Mouse (Mus musculus): ENCODE measurements around the gene Kalrn.

Gene Kalrn

DNA sequence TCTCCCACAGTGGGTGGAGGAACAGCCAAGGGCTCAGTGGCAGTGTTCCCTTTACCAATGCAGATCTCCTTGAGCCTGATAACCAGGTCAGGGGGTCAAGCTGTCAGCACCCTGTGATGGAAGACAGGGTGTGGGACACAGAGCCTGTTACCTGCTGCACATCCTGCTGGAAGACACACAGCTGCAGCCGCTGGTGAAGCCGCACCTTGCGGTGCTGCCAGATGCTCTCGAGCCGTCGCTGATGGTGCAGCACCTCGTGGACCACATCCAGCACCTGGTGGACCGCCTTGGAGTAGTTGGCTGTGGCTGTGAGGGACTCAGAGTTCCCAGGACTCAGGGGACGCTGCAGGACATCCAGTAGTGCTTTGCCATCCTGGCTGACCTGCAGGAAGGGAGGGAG lies 265.9 kb downstream of the Kalrn start:
- DNase-seq, result no peak

DNA sequence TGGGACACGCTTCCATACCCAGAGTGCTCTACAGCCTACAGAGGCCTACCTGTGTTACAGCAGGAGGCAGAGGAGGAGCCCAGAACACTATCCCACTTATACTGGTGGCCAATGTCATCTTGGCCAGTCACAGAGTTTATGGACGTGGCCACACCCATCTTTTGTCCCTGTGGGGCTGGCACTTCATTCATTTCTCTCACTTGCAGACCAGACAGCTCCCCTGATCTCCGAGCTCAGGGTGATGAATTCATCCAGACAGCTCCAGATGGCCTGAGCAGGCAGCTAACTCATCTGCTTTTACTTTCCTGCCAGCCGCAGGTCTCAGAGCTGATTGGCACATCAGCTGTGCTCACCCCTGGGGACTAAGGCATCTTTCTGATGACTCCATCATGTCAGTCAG lies 267.7 kb downstream of the Kalrn start:
- no peak for DNase-seq

DNA sequence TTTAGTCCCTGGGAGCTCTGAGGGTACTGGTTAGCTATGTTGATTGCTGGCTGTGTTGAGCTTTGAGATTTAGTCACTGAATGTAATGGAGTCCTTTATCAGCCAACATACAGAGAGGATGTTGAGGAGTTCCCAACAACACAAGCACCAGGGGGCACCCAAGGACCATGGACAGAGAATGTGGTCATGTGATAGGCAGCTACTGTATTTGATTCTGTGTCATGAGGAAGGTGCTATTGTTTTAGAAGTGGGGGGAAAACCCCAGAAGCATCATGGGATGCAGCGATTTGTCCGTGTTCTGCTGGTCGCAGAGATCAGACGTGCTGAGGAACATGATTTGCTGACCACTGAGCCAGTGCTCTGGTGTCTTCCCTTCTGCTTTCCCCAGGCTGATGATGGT lies 269.5 kb downstream of the Kalrn start:
- DNase-seq, result peak; percentile 63

DNA sequence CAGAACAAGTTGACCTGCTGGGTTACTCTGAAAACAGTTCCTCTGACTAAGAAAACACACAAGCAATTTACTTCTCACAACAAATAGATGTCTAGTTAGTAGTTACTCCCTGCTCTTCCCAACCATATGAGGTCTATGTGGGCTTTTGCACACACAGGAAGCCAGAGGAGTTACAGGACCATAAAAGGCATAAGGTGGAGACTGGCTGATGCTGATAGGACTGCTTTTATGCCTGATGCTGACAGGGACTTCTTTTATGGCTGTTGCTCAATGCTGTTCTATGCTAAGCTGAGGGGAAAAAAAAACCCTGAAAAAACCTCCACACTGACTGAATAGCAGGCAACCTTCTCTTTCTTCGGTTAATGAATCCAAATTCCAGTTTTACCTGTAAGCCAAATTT lies 270.8 kb downstream of the Kalrn start:
- no peak for DNase-seq

DNA sequence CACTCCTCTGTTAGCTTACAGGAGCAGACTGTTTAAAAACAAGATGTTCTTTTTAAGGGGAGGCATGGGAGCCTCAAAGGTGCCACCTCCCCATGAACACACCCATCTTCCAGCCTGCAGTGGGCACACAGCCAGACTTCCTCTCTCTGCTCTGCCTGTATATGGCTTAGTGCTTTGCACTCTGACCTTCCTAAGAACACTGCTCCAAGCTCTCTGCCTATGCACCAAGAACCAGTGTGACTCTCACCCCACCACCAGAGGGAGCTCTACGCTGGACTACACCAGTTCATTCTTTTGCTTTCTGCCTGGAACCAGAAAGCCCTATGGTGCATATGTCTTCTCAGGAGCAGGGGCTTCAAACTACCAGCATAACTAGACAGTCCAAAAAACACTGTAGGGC lies 271.3 kb downstream of the Kalrn start:
- no peak for DNase-seq

DNA sequence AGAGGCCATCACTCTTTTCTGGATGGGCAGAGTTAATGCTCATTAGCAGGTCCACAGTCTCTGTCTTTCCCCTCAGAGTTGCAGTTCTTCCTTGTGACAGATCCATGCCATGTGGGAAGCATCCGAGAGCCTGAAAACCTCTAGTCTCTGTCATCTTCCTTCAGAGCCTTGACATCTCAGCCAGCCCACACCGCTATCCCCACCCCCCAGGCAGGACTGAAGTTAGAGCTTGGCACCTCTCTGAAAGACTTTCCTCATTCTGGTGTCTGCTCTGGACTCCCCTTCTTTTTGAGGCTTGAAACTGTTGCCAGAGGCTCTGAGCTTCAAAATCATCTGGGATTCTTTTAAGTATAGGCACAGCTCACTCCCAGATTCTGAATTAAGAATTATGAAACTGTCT lies 274.1 kb downstream of the Kalrn start:
- no peak for DNase-seq

DNA sequence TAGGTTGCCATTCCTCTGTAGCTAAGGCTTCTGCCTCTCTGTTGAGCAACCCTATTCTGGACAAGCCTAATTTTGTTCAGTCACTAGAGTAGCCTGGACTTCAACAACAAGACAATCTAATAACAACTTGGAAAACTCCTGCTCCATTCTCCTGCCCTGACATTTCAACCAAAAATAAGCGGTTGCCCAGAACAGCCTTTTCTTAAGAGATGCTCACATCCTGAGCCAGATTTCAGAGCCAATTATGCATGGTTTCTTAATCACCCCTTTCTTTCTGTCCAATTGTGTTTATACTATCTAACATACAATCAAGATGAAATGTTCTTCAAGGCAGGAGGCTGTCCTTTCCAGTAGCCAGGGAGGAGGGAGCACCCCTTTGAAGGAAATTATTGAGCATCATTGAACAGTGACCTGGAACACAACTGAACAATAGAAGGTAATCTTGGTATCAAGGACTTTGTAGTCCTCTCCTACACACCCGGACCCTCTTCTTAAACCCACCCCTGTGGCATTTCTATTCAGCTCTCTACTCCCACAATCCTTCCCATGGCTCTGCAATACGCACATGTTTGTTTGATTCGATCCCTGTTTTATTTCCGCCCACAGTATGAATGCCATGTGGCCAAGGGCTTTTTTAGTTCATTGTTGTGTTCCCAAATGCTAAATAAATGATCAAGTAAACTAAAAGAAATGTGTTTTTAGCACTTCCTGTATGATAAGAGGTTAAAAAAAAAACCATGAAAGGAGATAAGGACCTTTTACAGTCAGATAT lies 275.2 kb downstream of the Kalrn start:
- no peak for DNase-seq

DNA sequence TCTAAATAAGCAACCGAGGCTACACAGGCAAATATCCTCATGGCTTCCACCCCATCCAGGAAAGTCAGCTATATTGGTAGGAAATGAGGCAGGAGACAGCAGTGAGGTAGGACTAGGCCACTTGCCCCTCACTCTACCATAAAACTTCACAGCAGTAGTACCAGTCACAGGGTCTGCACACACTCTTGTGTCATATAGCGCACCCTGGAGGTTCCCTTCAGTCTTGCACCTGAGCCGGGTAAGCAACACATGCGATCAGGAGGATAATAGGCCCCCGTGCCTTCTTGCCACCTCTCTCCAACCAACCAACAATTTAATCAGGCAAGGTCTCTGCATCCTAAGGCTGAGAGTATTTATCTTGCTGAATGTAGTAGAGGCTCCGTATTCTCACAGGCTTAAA lies 278.8 kb downstream of the Kalrn start:
- DNase-seq, result no peak

DNA sequence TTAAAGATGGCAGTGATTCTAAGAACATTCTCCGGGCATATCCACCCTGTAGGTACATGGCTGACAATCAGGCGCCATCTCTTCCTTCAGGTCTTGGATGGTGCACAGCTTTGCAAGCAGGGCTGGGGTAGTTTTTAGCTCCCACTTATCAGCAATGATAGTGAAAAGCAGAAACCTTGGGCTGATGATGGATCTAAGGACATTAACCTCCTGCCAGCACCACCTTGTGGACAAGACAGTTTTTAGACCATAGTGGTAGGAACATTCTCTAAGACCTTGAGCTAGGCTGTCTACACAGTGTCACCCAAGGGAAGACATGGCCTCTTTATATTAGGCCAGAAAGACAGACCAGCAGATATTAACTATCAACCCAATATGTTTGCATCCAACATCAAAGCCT lies 279.7 kb downstream of the Kalrn start:
- DNase-seq, result no peak

DNA sequence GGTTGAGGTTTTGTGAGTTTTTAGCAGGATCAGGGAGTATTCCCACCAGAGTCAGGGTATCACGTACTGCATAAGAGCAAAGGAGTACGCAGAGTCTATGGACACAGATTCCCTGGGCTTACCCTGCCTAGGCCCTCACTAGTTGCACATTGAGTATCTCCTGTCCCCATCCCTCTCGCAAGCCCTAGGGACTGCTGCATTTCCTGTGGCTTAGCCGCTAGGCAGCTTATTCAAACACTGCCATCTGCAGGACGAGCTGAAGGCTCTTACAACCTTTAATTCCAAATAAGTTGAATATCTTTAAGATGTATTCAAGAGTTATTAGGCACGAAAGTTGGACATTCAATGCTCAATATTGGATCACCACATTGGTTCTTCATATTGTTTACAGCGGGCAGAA lies 283.7 kb downstream of the Kalrn start:
- DNase-seq, result no peak

DNA sequence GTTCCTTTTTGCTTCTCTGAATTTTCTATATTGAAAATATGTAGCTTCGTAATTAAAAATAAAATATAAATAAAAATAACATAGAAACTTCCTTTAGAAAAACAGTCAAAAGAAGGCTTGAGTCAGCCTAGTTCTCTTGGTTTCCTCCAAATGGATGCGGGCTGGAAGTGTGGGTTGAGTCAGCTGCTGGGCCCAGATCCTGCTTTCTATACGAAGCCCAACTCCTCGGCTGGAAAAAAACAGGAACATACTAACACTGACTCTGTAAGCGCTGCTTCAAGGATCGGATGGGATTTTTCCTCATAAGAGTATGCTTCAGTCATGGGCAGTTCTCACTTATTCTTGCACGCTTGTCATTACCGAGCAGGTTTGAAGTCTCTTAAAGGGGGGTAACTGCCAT lies 291.3 kb downstream of the Kalrn start:
- no peak for DNase-seq

DNA sequence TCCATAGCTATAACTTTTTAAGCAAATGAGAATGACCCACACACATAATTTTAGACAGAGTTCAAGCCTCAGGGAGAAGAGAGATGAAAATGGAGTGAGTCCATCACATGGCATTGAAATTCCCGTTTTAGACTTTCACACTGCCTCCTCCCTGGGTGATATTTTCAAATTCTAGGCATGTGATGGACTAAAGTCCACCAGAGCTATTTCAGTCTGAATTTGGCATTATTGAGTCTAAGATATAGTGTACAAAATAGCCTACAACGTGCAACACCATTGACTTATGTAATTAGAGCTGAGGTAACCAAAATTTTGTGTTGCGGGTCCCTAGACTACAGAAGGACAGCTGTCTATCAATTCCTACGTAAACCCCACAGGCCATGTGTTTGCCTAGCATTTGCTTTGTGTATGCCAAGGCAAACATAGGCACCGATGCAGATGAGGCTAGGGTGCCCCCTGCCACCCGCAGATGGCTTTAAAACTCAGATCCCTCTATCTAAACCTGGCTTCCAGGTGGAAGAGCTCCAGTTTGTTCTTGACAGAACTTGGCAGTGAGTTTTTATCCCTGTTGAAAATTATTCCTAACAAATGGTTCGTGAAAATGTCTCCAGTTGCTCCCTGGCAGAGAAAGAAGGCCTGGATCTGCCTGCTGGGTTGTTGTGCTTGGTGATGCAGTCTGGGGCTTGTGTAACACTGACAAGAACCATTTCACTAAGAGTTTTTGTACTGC lies 293.5 kb downstream of the Kalrn start:
- DNase-seq, result no peak

DNA sequence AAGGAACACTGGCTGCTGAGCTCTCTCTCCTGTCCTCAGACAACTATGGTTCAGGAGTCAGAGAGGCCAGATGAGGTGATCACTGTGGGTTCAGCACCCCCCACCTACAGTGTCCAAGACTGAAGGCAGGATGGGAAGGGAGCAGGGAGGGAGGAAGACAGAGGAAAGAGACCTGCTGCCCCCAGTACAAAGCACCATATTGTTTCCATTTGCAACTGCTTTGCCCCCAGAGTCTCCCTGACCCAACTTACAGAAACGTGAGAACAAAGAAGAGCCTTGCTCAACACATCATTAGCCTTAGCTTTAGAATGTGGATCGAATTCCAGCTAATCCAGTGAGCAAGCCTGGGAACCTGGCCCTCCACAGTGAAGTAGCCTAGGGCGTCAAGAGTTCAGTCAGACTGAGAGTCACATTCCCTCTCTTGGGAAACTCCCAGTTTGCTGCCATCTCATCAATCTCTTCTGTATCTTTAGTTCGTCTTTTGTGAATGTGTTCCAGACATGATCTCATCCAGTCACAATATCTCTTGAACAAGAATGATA lies 295.0 kb downstream of the Kalrn start:
- no peak for DNase-seq

DNA sequence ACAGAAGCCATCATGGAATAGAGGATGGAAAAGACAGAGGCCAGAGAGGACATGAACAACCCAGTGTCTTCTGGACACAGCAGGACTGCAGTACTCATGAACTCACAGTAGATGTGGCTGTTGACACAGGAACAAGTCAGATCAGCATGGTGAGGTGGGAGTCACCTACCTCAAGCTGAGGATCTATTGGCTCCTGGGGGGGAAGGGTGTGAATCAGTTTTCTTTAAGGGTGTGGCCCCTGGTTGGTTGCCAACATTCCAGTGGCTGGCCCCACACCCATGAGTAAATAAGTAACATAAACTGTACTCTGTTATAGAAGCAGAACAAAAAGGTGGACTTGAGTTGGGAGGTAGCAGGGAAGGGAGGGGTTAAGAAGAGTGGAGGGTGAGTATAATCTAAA lies 298.7 kb downstream of the Kalrn start:
- no peak for DNase-seq

DNA sequence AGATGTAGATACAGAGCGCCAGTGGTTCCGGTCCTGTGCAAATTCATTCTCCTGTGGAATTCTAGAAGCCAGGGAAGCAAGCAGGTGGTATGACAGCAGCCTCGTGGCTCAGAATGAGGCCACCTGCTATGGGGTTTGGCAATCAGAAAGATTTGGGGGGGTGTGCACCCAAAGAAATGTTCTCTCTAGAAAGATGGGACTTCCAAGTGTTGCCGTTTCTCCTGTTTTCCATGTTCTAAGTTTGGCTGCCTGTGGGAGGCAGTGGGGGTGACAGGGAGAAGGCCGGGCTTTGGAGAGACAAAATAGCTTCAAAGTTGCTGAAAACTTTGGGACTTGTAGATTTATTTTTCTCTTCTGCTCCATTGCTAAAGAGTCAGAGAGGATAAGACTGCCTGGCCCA lies 301.9 kb downstream of the Kalrn start:
- DNase-seq, result no peak

DNA sequence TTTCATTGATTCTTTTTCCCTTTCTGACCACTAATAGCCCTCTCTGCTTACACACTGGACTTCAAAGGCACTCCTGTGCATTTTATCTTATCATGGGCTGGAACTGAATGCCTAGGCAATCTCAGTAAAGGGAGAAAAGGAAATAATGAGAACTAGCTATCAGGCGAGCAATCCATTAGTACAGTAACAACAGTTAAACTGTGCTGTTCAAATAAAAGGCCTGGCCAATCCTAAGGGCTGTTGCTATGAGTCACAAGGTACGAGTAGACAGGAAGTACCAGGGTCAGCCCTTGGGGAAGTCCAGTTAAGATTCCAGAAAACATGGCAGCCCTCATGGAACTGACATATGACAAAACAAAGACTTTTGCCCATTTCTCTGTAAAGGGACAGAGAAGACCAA lies 302.7 kb downstream of the Kalrn start:
- DNase-seq, result no peak

DNA sequence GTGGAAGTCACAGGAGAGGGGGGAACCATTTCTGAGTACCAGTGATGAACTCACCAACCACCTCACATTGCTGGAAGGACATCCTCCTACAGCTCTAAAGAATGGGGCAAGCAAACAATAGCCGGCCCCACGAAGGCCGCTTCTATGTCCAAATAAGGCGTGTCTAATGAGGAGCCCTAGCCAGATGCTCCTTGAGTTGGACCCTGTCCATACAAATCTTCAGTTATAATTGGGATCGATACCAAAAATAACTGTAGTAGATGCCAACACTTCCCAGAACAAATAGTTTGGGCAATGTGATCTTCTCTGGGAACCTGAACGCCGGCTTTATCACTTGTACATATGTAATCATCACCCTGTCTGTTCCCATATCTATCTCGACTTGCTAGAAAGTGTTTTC lies 303.7 kb downstream of the Kalrn start:
- DNase-seq, result no peak

DNA sequence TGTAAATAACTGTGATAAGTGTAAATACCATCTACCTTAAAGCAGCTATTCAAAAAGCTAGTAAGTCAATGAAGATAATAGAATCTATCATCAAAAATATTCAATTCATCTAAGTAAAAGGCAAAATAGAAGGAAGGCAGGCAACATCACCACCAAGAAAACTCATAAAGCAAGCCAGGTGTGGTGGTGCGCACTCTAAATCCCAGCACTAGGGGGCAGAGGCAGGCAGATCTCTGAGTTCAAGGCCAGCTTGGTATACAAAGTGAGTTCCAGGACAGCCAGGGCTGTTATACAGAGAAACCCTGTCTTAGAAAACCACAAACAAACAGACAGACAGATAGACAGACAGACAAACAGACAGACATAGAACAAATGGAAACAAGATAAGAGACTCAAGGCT lies 305.6 kb downstream of the Kalrn start:
- no peak for DNase-seq

DNA sequence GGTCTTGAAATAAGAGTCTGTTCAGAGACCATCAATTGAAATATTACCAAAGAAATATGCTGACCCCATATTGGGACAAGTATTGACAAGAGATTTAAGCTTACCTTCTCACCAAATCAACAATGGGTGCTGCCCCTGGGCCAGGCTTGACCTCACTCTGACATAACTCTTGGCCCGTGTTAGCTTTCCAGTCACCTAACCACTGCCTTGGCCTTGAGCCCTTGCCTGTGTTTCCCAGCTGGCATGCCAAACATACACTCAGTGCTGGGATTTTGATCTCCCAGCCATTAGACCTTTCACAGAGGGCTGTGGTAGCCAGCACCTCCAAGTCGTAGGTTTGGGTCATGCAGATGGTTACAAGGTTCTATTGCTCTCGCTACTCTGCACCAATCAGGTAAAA lies 308.7 kb downstream of the Kalrn start:
- no peak for DNase-seq

DNA sequence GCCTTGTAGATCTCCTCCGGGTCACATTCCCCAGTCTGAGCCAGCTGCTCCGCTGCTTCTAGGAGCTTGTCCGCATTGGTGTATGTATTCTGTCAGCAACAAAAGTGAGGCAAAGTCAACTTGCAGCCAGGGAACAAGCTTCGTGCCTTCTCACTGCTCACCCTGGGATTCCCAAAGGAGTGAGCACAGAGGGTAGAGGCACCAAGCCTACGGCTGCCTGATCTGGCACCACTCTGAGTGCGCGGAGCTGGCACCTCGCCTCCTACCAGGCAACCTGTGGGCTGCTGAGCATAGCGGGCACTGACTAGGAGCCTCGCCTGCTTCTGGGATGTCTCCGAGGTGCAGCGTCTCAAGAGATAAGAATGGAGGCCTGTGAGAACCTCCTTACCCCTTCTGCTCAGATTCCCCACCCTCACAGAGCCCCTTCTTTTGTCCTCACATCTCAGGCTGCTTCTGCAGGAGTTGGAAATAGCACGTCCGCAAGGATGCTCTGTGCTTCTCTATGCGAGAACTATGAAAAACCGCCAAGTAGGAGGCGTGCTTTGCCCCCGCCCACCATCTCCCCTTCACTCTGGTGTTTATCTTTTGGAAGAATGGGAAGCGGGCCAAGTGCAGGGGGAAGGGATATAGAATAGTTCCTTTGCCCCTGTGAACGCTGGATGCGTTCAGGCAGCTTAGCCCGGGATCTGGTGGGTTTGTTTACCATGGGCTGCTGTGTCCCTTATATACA lies 310.4 kb downstream of the Kalrn start:
- no peak for DNase-seq

DNA sequence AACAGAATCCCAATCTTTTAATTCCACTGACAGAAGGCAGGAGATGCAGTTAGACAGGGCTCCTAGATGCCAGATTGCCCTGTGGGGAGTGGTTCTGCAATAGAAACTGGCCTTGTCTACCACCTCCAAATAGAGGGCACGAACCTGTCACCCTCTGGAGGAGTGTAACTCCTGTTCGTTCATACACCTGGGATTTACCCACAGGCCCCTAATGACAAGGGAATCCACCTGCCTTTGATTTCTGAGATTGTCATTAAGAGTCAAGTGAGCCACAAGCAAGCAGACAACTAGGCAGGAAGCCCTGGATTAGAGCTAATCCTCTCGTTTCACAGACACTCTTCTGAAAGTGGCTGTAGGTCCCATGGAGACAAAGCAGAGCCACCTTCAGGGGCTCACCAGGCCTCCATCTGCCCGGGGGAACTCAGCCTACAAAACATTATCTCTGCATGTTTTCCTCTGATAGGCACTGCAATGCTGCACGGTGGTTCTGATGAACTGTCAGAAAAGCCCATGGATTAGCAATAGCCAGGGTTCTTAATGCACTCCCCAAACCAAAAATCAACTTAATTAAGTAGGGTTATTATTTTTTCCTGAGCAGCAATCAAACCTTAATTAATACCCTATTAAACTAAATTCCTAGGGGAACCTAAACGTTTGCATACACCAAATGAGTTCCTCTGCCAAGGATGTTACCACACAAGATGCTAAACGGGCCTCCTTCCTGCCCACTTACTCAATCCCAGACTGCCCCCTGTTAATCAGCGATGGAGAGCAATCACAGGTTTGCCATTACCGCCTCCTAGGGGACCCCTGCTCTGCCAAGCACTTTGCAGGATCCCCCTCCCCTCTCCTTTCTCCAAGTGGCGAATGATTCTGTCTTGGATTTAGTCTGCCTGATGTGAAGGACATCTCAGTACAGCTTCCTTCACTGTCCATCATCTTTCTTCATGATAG lies 312.1 kb downstream of the Kalrn start:
- no peak for DNase-seq

DNA sequence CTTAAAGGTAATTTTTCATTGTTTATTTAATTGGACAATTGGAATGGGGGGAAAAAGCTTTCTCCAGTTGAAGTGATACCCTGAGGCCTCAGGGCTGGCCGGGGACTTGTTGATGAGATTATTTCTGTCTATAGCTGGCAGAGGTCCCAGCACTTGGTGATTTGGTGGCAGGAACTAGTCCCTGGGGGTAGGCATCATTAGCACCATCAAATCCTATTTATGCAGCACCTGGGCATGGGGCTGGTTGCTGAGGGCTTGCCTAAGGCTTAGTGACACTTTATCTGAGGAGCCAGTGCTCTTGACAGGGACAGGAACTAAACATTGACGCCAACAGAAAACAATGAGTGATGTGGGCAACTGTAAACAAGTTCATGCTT lies 318.7 kb downstream of the Kalrn start:
- no peak for DNase-seq

Data from cerebellum, adult 9-10 months (tissue).